Mouse (Mus musculus) C3H10T1/2 (cell line): ENCODE measurements around the gene Rtn4rl1. TPM values are rescaled to one million over a fixed set of nuclear protein-coding genes. Genes with fewer than 3 reads are reported as not detected.

ENCODE experiments used
- polyA plus RNA-seq, 2 experiments: library from polyadenylated mRNA; unstranded; fragments of >200 nt; fragmentation: generic; extraction: Trizol; gene quantifications; one replicate each; pipeline ENCODE4 v1.2.1; 2012; ENCODE audit warnings: missing spikeins in 2 of 2

The Rtn4rl1 gene
- 1 to 10 TPM in 1 of 2 experiments, under 1 TPM in 1; 0.06 to 1.4 TPM for polyA plus RNA-seq

DNA sequence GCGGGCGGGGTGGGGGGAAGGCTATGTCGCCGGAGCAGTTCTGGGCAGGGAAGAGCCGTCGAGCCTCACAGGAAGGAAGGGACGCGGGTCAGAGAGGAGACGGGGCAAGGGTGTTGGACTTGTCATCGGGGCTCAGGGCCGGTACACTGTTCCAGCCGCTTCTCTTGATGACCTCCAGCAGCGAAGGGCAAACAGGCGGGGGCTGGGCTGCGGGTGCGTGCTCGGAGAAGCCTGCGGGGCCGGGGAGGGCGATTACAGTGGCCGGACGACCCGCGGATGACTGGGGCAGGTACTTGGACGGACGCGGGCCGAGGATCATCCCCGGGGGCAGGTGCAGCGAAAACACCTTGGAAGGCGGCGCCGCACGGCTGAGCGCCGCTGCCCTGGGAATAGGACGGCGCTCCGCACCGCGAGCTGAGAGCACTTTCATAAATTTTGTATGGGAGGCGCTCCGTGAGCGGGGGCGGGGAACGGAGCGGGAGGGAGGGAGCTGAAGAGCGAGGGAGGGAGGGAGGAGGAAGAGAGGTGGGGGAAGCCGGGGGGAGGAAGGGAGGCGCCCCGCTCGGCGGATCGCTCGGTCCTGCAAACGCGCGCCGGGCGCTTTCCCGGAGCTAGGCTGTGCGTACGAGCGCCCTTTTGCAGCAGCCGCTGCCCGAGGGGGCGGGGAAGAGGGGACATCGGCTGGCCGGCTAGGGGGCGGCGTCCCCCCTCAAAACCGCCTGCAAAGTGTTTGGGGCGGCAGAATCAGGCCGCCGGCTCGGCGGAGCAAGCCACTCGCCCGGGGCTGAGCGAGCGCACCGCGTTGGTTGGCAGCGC lies at the start of gene Rtn4rl1:
Rtn4rl1 (plus strand) TSS at position 528 of the 816 bp plus-strand sequence.

GRCm38 (mm10) chr11:75169405-75170080 lies 24.0 kb upstream of the Rtn4rl1 start, which contains the start of gene Hic1:
Gene Hic1 (minus strand): TSS chr11:75169519.

DNA sequence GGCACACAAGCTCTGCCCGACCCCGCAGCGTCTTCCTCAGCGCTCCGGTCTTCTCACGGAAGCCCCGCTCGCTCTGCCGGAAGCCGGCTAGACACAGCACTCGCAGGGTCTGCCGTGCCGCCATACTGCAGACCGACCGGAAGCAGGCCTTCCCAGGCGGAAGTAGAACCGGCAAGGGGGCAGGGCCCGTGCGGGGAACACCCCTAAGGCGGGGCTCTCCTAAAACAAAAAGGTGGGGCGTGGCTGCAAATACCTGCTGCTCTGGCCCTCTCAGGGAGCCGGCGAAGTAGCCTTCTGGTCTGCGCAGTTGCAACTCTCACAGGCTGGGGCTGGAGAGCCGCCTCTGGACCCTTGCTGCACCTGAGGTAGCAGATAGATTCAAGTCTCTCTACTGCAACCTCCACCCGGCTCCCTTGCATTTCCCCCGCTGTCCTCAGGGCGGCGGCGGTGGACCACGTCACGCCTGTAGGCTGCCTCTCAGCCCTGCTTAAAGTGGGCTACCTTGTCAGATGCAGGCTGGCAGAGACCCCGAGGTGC lies 14.8 kb upstream of the Rtn4rl1 start, which contains the start of gene Ovca2:
Ovca2 (minus strand) TSS at position 164 of the 537 bp plus-strand sequence.

DNA sequence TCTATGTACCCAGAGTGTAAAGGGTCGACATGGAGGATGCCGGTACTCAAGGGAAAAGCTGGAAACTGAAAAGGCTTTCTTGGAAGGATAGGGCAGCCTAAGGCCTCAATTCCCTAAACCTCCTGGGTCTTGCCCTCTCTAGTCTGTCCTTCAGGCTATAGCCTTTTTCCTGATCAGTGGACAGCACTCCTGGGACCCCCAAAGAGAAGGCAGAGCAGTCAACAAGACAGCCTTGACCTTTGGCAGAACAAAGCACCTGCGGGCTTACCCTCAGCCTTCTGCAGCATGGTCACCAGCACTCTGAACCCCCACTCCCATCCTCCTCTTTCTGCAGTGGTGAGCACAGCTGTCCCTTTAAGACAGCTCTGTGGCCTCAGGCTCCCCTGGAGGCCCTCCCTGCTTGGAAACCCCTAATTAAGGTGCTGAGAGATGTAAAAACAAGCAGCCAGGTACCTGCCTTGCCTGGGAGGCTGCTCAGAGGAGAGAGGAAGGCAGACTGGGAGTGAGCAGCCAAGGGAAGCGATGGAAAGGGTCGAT lies 2.6 kb upstream of the Rtn4rl1 start, which contains the start of gene Dph1:
Dph1 (minus strand) TSS at position 337 of the 537 bp plus-strand sequence.

Other genes with a start within 250 kb of the Rtn4rl1 start
- 1 to 10 TPM in 1 of 2 experiments, under 1 TPM in 1; 0.02 to 1.7 TPM for gene Hic1, start 24.3 kb upstream of the Rtn4rl1 start, polyA plus RNA-seq
- 10 to 100 TPM; 17.6 to 18.3 TPM for gene Ovca2, start 14.9 kb upstream of the Rtn4rl1 start, polyA plus RNA-seq
- gene Dph1, start 2.5 kb upstream of the Rtn4rl1 start, polyA plus RNA-seq = 10 to 100 TPM; 13.7 to 17.0 TPM
- 10 to 100 TPM; 57.2 to 61.7 TPM for gene Rpa1, start 154.5 kb downstream of the Rtn4rl1 start, polyA plus RNA-seq
- gene Smyd4, start 154.7 kb downstream of the Rtn4rl1 start, polyA plus RNA-seq = 1 to 10 TPM; 2.1 to 4.4 TPM
- gene Serpinf1, start 228.9 kb downstream of the Rtn4rl1 start, polyA plus RNA-seq = 1,000 to 10,000 TPM in 1 of 2 experiments, 100 to 1,000 TPM in 1; 701 to 1,671 TPM
- gene Serpinf2, start 245.8 kb downstream of the Rtn4rl1 start, polyA plus RNA-seq = under 1 TPM in 1 of 2 experiments, not detected in 1; 0.13 TPM